Mouse (Mus musculus) hematopoietic stem cell, adult 5-6 weeks (primary cell): ENCODE measurements around the gene Zar1l. TPM values are rescaled to one million over a fixed set of nuclear protein-coding genes. Genes with fewer than 3 reads are reported as not detected.

ENCODE experiments used
- total RNA-seq: library from RNA; stranded (forward); fragments of 172-1452, 232-1000 nt; gene quantifications from 2 replicates; pipeline ENCODE4 v1.2.3, GENCODE M21; 2017

The Zar1l gene
- total RNA-seq, 1 experiment from 2014 or later = not detected

Other genes with a start within 250 kb of the Zar1l start
- 52.8 and 67.3 TPM in 2 replicates for gene Brca2, start 4.5 kb upstream of the Zar1l start, total RNA-seq
- gene N4bp2l1, start 79.0 kb upstream of the Zar1l start, total RNA-seq = 35.3 and 35.5 TPM in 2 replicates
- gene N4bp2l2, start 148.0 kb upstream of the Zar1l start, total RNA-seq = 123 and 145 TPM in 2 replicates
- 57.3 and 70.7 TPM in 2 replicates for gene Pds5b, start 155.6 kb upstream of the Zar1l start, total RNA-seq